Mouse (Mus musculus): Measurements from ENCODE around the gene Ncbp3.

GRCm38 (mm10) chr11:73044789-73045188, 2.8 kb upstream of the Ncbp3 start:
- TF ChIP-seq CTCF (IDR thresholded peaks at IDR 0.05; ENCODE audit: low read depth), result peak; percentile 47
- TF ChIP-seq EP300 (optimal IDR thresholded peaks at IDR 0.05), result no peak
